Comparison of ENCODE assay signal across 25 mouse cellular contexts in genomic region chr14:12547496-12547895, GRCm38 (mm10).
"Had no signal": no experiment of that assay in that cellular context is flagged by ENCODE, and none has a peak within 500 bp of the region (broad histone marks: within the 10 kb centered on the region; RNA-seq: fewer than 3 reads in every experiment).

No protein-coding gene starts in this region.

- H3K9me3 ChIP-seq: heart, embryonic 13.5 days; hindbrain, embryonic 10.5 days; intestine, embryonic 15.5 days; limb, embryonic 10.5 days; limb, embryonic 12.5 days; liver, embryonic 13.5 days had no signal

- H3K4me2 ChIP-seq: heart, embryonic 11.5 days; heart, embryonic 13.5 days; intestine, embryonic 15.5 days; limb, embryonic 12.5 days; liver, embryonic 11.5 days; liver, embryonic 13.5 days had no signal

- DNase-seq: gastrocnemius, adult 2 months; gastrocnemius, postnatal 10 days; gastrocnemius, postnatal 25 days; heart, adult 18-20 months; heart, postnatal 10 days; heart, postnatal 4 days; kidney, adult 18-20 months; kidney, adult 8-10 months; kidney, postnatal 10 days; kidney, postnatal 25 days; kidney, postnatal 4 days; liver; liver, embryonic 13.5 days had no signal

- H3K27me3 ChIP-seq: heart, embryonic 13.5 days; intestine, embryonic 15.5 days; limb, embryonic 12.5 days; liver, embryonic 13.5 days had no signal

- H3K27ac ChIP-seq: gastrocnemius, adult 2 months; heart, embryonic 13.5 days; hindbrain, embryonic 10.5 days; intestine, embryonic 15.5 days; layer of hippocampus, adult 2 months; left cerebral cortex, adult 2 months; limb, embryonic 10.5 days; limb, embryonic 12.5 days; liver, embryonic 13.5 days had no signal

- ATAC-seq: hindbrain, embryonic 16.5 days; inflammation-experienced regulatory T-cells, adult 6 months; intestine, embryonic 15.5 days; intestine, postnatal 0 days had no signal

- H3K36me3 ChIP-seq: heart, embryonic 13.5 days; hindbrain, embryonic 10.5 days; intestine, embryonic 15.5 days; limb, embryonic 10.5 days; limb, embryonic 12.5 days; liver, embryonic 13.5 days had no signal

- H3K4me3 ChIP-seq: gastrocnemius, adult 2 months; heart, embryonic 13.5 days; hindbrain, embryonic 10.5 days; intestine, embryonic 15.5 days; layer of hippocampus, adult 2 months; left cerebral cortex, adult 2 months; limb, embryonic 10.5 days; limb, embryonic 12.5 days; liver, embryonic 13.5 days had no signal

- H3K9ac ChIP-seq: heart, embryonic 13.5 days; intestine, embryonic 15.5 days; limb, embryonic 12.5 days; liver, embryonic 13.5 days had no signal

- H3K4me1 ChIP-seq: heart, embryonic 13.5 days; hindbrain, embryonic 10.5 days; intestine, embryonic 15.5 days; limb, embryonic 10.5 days; limb, embryonic 12.5 days; liver, embryonic 13.5 days had no signal
